Mouse (Mus musculus) spleen, postnatal 36 days (tissue): ENCODE measurements around the gene Csf2rb.
"Not testable (repeated sequence)": the region's sequence is repeated elsewhere in the genome, so short reads cannot be mapped to it uniquely, and the experiment has no call there.

Experiments used
- DNase-seq, 2 experiments: peaks; one replicate each; pipeline ENCODE4 v3.0.0; 2022; ENCODE audit warnings: low spot score in 2 of 2, mixed read lengths in 1 of 2

The Csf2rb gene

DNA sequence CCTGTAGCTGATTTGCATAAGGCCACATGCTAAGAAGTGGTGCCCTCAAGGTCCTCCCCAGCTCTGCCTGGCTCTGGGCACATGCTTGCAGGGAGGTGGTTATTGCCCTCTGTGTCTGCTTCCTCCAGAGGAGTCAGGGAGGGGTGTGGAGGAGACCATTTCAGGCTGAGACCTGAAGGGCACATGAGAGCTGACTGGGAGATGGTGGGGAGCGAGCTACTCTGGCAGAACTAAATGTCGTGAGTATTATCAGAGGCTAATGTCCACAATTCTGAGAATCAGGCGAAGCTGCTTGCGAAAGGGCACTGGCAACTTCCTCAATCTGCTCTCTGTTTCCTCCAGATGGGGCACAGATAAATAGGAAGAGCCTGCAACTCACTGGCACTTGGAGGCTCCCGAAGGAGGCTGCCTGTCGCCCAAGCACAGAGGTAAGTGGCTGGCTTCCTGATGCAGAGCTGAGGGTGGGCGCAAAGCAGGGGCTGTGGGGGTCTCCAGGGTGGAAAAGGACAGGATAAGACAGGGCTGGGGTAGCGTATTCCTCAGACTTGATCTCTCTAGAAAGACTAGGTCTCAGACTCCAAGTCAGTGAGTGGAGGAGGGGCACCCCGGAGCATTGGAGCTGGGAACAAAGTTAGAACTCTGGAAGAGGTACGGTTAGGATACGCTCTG, at the start of gene Csf2rb:
Gene Csf2rb, plus strand, starts transcription at position 82 of the 669 bp plus-strand sequence.
- DNase-seq: peak; percentile 39 to 56

DNA sequence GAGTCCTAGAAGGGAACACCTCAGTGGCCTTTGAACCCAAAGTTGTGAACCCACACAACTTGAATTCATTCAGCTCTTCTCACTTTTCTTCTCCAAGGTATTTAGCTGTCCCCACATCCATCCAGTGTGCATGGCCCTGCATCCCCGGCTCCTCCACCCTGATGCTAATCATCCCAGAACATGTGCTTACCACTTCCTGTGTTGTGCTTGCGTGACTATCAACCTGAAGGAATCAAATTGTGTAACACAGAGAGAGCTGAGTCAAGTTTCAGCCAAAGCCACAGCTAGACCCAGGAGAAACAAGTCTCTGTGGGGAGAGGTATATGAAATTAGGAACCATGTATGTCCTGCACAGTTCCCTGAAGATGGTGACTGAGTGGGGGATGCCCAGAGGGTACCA, 47.2 kb upstream of the Csf2rb start:
- no peak for DNase-seq

DNA sequence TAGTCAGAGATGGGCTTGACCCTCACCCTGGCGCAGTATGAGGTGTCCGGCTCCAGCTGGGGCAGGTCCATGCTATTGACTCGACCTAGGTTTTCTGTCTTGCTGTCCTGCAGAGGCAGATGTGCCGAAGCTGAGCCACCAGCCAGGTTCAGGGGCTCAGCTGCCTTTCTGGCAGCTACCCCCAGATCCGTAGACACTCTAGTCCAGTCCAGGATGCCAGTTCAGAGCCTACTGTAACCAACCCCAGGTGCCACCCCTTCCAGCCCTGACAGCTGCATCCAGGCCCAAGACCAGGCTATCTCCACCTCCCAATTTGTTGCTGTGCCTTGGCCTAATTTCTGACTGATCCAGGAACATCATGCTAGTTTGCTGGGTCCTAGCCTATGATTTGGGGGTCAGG, 37.6 kb upstream of the Csf2rb start:
- DNase-seq: no peak

- DNase-seq: not testable (repeated sequence)
Observed at GRCm38 (mm10) chr15:78289775-78290174, 35.8 kb upstream of the Csf2rb start.

GRCm38 (mm10) chr15:78293228-78293627, 32.3 kb upstream of the Csf2rb start:
- not testable (repeated sequence) for DNase-seq

DNA sequence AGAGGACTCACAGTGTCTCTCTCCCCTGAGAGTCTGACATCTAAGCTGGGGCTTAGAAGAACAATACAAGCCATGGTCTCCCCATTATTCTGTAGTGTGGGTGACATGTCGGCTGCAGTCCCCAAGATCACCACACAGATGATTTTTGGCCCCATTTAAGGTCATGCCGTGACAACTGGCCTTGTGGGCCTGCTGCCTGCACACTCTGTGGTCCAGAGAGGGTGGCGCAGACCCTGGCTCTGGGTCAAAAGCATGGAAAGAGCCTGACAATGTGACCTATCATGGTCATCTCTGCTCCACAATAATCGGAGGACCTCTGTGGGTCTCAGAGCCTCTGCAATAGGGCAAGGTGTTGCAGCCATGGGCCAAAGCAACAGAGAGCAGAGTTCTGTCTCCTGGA, 31.8 kb upstream of the Csf2rb start:
- DNase-seq: no peak

GRCm38 (mm10) chr15:78298558-78298957, 27.0 kb upstream of the Csf2rb start:
- no peak for DNase-seq

GRCm38 (mm10) chr15:78299641-78300040, 25.9 kb upstream of the Csf2rb start:
- DNase-seq: no peak

GRCm38 (mm10) chr15:78300773-78301172, 24.8 kb upstream of the Csf2rb start:
- DNase-seq: no peak

DNA sequence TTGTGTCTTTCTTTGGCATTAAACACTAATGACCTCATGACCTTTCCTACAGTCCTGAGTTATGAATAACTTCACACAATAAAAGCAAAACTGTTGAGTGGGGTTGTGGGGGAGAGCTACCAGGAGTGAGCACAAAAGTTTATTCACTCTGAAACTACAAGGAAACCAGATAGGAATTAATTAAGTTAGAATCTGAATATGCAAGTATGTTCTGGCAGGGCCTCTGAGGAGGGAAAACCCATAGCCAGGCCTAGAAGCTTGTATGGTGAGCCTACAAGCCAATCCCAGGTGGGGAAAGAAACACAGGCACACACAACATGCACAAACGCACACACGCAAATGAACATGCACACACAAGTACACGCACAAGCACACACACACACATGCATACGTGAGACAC, 22.8 kb upstream of the Csf2rb start:
- no peak for DNase-seq

- no peak for DNase-seq
Observed at GRCm38 (mm10) chr15:78303665-78304233, 21.8 kb upstream of the Csf2rb start.

DNA sequence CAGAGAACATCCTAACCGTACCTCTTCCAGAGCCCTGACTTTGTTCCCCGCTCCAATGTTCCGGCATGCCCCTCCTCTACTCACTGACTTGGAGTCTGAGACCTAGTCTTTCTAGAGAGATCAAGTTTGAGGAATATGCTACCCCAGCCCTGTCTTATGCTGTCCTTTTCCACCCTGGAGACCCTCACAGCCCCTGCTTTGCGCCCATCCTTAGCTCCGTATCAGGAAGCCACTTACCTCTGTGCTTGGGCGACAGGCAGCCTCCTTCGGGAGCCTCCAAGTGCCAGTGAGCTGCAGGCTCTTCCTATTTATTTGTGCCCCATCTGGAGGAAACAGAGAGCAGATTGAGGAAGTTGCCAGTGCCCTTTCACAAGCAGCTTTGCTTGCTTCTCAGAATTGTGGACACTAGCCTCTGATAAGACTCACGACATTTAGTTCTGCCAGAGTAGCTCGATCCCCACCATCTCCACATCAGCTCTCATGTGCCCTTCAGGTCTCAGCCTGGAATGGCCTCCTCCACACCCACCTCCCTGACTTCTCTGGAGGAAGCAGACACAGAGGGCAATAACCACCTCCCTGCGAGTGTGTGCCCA, 20.1 kb upstream of the Csf2rb start, which contains the start of gene Csf2rb2:
Gene Csf2rb2, minus strand, starts transcription at position 381 of the 593 bp plus-strand sequence.
- peak; percentile 10 to 25 for DNase-seq

DNA sequence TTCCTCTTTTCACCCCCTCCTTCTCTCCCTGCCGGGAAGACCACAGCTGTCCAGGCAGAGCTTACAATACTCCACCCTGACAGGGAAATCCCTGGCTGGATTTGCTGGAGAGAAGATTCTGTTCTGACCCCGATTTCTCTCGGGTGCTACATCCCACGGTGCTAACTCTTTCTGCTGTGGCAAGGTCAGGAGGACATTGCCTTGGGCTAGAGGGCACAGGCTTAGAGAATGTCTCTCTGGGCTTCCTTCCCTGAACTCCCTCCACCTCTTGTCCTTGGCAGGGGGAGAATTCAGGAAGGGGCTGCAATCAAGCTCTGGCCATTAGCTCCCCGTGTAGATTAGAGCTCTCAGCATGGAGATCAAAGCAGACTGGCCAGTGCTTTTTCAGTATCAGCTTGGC, 15.7 kb upstream of the Csf2rb start:
- no peak for DNase-seq

DNA sequence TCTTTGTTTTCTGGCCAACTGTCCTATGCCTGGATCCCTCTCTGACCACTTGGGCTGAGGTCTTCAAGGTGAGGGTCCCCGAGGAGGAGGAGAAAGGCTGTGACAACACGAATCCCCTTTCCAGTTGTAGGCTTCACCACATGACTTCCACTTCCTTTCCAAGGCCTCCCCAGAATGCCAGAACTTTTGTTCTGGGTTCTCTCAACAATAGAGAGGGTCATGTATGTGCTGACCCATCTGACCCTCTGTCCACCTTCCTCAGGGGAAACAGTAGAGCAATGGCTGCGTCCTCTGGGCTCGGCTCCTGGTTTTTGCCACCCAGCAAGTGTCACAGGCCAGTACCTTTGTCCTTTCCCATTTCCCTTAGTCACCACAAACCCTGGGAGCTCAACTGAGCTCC, 14.6 kb upstream of the Csf2rb start:
- DNase-seq: no peak

- not testable (repeated sequence) for DNase-seq
Observed at GRCm38 (mm10) chr15:78312421-78313233, 12.9 kb upstream of the Csf2rb start.

DNA sequence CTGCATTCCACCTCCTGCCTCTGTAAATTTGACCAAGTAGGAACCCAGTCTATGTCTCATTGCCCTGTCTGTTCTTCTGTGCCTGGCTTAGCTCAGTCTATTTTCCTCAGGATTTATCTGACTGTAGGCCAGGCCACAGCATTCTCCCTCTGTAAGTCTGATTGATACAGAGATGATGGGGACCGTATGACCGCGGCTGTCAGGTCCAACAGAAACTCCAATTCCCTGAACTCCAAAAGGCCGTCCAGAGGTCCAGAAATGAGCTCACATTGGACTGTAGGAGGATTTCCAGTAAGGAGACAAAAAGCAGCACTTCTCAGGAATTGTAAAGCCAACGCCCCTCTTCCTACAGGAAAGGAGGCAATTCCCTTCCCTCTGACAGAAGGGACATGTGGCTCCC, 11.9 kb upstream of the Csf2rb start:
- not testable (repeated sequence) for DNase-seq

DNA sequence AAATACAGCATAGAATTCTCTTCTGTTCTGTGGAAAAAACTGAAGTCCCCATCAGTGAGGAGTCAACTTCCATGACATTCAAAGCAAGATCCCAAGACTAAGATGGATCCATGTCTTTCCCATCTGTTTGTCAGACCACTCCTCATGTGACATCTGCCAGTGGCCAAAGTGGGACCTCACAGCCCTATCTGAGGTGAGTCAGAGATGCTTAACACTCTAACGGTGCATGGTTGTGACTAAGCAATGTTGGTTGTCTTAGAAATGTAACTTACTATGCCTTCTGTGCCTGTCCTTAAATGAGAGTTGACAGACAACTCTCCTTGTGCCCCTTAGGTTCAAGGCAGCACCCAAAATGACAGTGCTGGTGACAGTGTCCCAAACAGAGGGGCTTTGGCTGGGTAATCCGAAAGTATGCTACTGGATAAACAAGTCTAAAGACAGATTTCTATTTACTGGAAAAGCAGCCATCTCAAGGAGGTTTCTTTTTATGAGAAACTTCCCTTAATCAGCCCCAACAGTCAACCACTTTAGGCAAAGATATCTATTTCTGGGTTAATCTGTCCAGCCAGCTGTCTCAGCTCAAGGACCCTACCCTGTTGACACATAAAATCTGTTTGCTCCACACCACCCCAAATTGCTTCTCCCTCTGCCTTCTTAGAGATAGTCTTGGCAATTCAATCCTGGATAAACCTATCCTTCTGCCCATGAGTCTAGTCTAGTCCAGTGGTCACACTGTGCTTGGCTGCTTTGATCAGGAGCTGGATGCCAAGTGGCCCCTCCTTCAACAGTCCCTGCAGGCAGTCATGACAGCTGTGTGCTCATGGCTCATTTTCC, 7.0 kb upstream of the Csf2rb start:
- not testable (repeated sequence) for DNase-seq

- peak; percentile 68 to 75 for DNase-seq
Observed at GRCm38 (mm10) chr15:78320825-78321496, 4.6 kb upstream of the Csf2rb start.

- DNase-seq: no peak
Observed at GRCm38 (mm10) chr15:78323366-78323765, 2.2 kb upstream of the Csf2rb start.

- DNase-seq: no peak
Observed at GRCm38 (mm10) chr15:78324294-78324693, 1.3 kb upstream of the Csf2rb start.

- no peak for DNase-seq
Observed at GRCm38 (mm10) chr15:78326747-78327146, 1.2 kb downstream of the Csf2rb start.
